Mouse (Mus musculus) right cerebral cortex, adult 2 months (tissue): ENCODE measurements at regions not wholly inside any gene's neighbourhood (a gene's known extent, or its start where the extent isn't known, plus 50 kb on each side); places are given as distances from the start of the nearest gene placed in this dataset.

Experiments used
- DNase-seq, 2 experiments: peaks; one replicate each; pipeline ENCODE4 v3.0.0; 2021 to 2022; ENCODE audit warnings: low spot score in 2 of 2

- DNase-seq, result no peak
Measured at GRCm38 (mm10) chr11:89247991-89248390, 54.1 kb downstream of the Nog start.

- peak; percentile 10 to 29 for DNase-seq
Measured at GRCm38 (mm10) chr11:89243370-89243769, 58.8 kb downstream of the Nog start.

- no peak for DNase-seq
Measured at GRCm38 (mm10) chr11:89242130-89242529, 60.0 kb downstream of the Nog start.

GRCm38 (mm10) chr11:89239891-89240290 lies 62.2 kb downstream of the Nog start:
- DNase-seq, result peak; percentile 6 to 12

- DNase-seq, result no peak
Measured at GRCm38 (mm10) chr11:89236904-89237303, 65.2 kb downstream of the Nog start.

- DNase-seq, result no peak
Measured at GRCm38 (mm10) chr11:89232884-89233480, 69.2 kb downstream of the Nog start.

- DNase-seq, result no peak
Measured at GRCm38 (mm10) chr11:89229726-89230125, 72.4 kb downstream of the Nog start.

- no peak for DNase-seq
Measured at GRCm38 (mm10) chr11:89213204-89213603, 88.9 kb downstream of the Nog start.

- no peak for DNase-seq
Measured at GRCm38 (mm10) chr11:89209531-89209950, 92.6 kb downstream of the Nog start.

GRCm38 (mm10) chr11:89209072-89209471 lies 93.1 kb downstream of the Nog start:
- DNase-seq, result no peak

- DNase-seq, result no peak
Measured at GRCm38 (mm10) chr11:89206788-89207187, 95.3 kb downstream of the Nog start.

GRCm38 (mm10) chr11:89204948-89205545 lies 97.1 kb downstream of the Nog start:
- DNase-seq, result no peak

- no peak for DNase-seq
Measured at GRCm38 (mm10) chr11:89200458-89200857, 101.7 kb downstream of the Nog start.

GRCm38 (mm10) chr11:89192815-89193214 lies 109.3 kb downstream of the Nog start:
- no peak for DNase-seq

- peak; percentile 40 to 45 for DNase-seq
Measured at GRCm38 (mm10) chr11:89186911-89187621, 113.4 kb downstream of the Gm525 start.

GRCm38 (mm10) chr11:89185862-89186261 lies 112.2 kb downstream of the Gm525 start:
- no peak for DNase-seq

GRCm38 (mm10) chr11:89181471-89181870 lies 107.8 kb downstream of the Gm525 start:
- no peak for DNase-seq

GRCm38 (mm10) chr11:89178436-89178835 lies 104.8 kb downstream of the Gm525 start:
- DNase-seq, result no peak

GRCm38 (mm10) chr11:89175511-89175910 lies 101.9 kb downstream of the Gm525 start:
- no peak for DNase-seq

GRCm38 (mm10) chr11:89174967-89175366 lies 101.3 kb downstream of the Gm525 start:
- no peak for DNase-seq

GRCm38 (mm10) chr11:89165278-89165677 lies 91.6 kb downstream of the Gm525 start:
- peak; percentile 78 to 90 for DNase-seq

GRCm38 (mm10) chr11:89153466-89154406 lies 80.1 kb downstream of the Gm525 start:
- DNase-seq, result no peak
